Mouse (Mus musculus) hindbrain, embryonic 16.5 days (tissue): Measurements from ENCODE around the gene Cks2. TPM values are rescaled to one million over a fixed set of nuclear protein-coding genes. Genes with fewer than 3 reads are reported as not detected.
"Not testable (repeated sequence)": the region's sequence is repeated elsewhere in the genome, so short reads cannot be mapped to it uniquely, and the experiment has no call there.

Experiments used
- ATAC-seq: fragments of 200-750 bp; cut with Nextera tagmentation; 2 replicates; pipeline ENCODE4 v1.8.0; 2017; ENCODE audit warnings: moderate TSS enrichment, moderate library complexity
- H3K27ac ChIP-seq: fragments of 300-500 bp; sonication (generic); 2 replicates; pipeline ENCODE4 v1.5.1; 2014; ENCODE audit warnings: low read depth, mild to moderate bottlenecking, control low read depth, low read length, moderate library complexity
- H3K27me3 ChIP-seq: fragments of 300-500 bp; sonication (generic); replicated peaks from 2 replicates; pipeline ENCODE4 v1.6.1; 2014; ENCODE audit warnings: low read length; ENCODE audit not compliant: control insufficient read depth, insufficient read depth
- H3K36me3 ChIP-seq: fragments of 300-500 bp; sonication (generic); 2 replicates; pipeline ENCODE4 v1.6.1; 2014; ENCODE audit warnings: mild to moderate bottlenecking, low read length, moderate library complexity, mixed read lengths; ENCODE audit not compliant: control insufficient read depth, insufficient read depth
- H3K4me1 ChIP-seq: fragments of 300-500 bp; sonication (generic); 2 replicates; pipeline ENCODE4 v1.6.1; 2014; ENCODE audit warnings: low read depth, low read length; ENCODE audit not compliant: control insufficient read depth, insufficient read depth
- H3K4me2 ChIP-seq: fragments of 300-500 bp; sonication (generic); 2 replicates; pipeline ENCODE4 v1.6.1; 2014; ENCODE audit warnings: mild to moderate bottlenecking, low read length, control low read depth, moderate library complexity
- H3K4me3 ChIP-seq: fragments of 300-500 bp; sonication (generic); 2 replicates; pipeline ENCODE4 v1.5.1; 2014; ENCODE audit warnings: mild to moderate bottlenecking, low read length, control low read depth, moderate library complexity
- H3K9ac ChIP-seq: fragments of 300-500 bp; sonication (generic); 2 replicates; pipeline ENCODE4 v1.6.1; 2014; ENCODE audit warnings: low read depth, mild to moderate bottlenecking, control low read depth, low read length, moderate library complexity
- H3K9me3 ChIP-seq: fragments of 300-500 bp; sonication (generic); 2 replicates; pipeline ENCODE4 v1.6.1; 2014; ENCODE audit warnings: mild to moderate bottlenecking, low read length, moderate library complexity; ENCODE audit not compliant: control insufficient read depth
- WGBS: fragments of 180-500 bp; shearing (Covaris S2); extraction: QIAGEN DNeasy Blood & Tissue Kit; methylation state at CpG from one replicate; pipeline ENCODE4 v1.1.7; 2014; 5-methylcytosine and 5-hydroxymethylcytosine counted together
- polyA plus RNA-seq: library from polyadenylated mRNA; unstranded; fragments of >200 nt; fragmentation: Nextera tagmentation; extraction: Ambion mirVana; gene quantifications from 2 replicates; pipeline ENCODE4 v1.2.1, GENCODE M21; 2015

Cks2 gene
- polyA plus RNA-seq, 1 experiment from 2014 or later: 49.7 TPM

DNA sequence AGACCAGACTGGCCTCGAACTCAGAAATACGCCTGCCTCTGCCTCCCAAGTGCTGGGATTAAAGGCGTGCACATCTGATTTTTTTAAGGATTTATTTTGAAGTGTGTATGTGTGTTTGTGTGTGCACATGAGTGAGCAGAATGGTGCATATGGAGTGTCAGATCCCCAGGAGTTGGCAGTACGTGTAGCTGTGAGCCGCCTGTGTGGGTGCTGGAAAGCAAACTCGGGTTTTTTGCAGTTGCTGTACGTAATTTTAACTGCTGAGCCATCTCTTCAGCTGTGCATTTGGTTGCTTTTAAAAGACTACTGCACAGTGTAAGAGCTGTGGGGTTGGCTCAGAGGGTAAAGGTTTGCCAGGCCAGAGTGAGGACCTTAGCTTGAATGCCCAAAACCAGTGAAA is 14.5 kb downstream of the Cks2 start:
- H3K9ac ChIP-seq: no peak overlapping the region
- H3K4me1 ChIP-seq: no peaks in the 10 kb centered on the region
- 94% methylated on average over 7 of the region's 7 CpGs for WGBS
- H3K27ac ChIP-seq: no peak overlapping the region
- H3K4me2 ChIP-seq: no peak overlapping the region
- ATAC-seq: no peak
- H3K36me3 ChIP-seq: peaks cover 38% of the 10 kb centered on the region
- H3K9me3 ChIP-seq: no peaks in the 10 kb centered on the region
- H3K27me3 ChIP-seq: no peaks in the 10 kb centered on the region
- no peak overlapping the region for H3K4me3 ChIP-seq

DNA sequence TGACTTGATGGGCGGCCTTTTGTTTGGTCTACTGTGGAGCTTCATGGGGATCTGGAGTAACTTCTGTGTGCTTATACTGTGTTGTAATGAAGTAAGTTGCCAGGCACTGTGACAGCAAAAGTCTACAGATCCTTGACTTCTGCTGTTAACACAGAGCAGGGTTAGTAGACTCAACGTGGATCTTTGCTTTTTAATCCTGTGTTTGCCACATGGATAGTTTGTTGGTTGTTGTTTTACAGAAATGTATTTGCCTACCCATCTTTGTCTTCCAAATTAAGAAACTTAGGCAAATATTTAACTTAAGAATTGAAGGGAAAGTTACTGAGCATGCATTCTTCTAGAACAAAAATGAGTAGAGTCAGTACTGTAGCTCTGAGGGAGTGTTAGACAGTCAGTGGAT is 18.5 kb downstream of the Cks2 start:
- 97% methylated on average over 2 of the region's 2 CpGs for WGBS
- Histone ChIP-seq H3K9ac (no peak overlapping the region), H3K4me1 (no peaks in the 10 kb centered on the region), H3K36me3 (peaks cover 45% of the 10 kb centered on the region), H3K27me3 (no peaks in the 10 kb centered on the region), H3K4me2 (no peak overlapping the region), H3K4me3 (no peak overlapping the region), H3K27ac (no peak overlapping the region), H3K9me3 (no peaks in the 10 kb centered on the region)
- ATAC-seq: no peak

DNA sequence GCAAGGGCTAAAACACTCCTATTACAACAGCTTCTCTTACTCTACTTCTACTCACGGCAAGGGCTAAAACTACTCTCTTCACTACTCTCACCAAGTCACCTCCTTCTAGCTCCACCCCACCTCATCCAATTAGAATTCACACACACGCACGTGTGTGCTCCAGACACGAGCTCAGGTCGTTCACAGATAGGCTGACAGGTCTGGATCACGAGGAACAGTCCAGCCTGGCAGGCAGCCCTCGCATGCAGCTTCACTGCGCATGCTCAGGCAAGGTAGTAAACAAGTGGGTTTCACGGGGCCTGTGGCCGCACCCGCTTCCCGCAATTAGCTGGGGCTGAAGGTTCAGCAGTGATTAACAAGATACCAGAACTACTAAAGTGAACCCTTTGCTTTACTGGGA is 23.2 kb downstream of the Cks2 start:
- H3K4me3 ChIP-seq, H3K9ac ChIP-seq, H3K4me2 ChIP-seq, H3K4me1 ChIP-seq, H3K9me3 ChIP-seq, H3K27ac ChIP-seq, H3K27me3 ChIP-seq, ATAC-seq: not testable (repeated sequence)
- 95% methylated on average over 12 of the region's 12 CpGs for WGBS
- H3K36me3 ChIP-seq: peaks cover 35% of the 10 kb centered on the region

DNA sequence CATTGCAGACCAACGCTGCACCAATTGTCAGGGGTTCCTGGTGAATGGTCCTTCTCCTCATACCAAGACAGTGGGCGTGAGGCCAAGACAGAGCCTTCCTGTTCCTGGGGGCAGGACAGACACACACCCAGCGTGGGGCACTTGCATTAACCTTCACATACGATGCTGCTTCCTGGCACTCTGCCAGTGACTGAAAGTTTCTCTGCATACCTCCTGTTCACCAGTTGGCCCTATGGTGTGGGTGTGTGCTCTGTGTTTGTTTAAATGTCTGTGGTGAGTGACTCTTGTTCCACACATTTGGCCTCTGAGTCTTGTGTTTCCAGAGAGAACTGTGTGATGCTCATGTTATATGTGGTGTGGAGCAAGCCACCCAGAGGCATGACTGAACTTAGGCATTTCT is 31.6 kb downstream of the Cks2 start:
- Histone ChIP-seq H3K36me3 (peaks cover 61% of the 10 kb centered on the region), H3K27me3 (no peaks in the 10 kb centered on the region), H3K4me3 (no peak overlapping the region), H3K4me1 (no peaks in the 10 kb centered on the region), H3K4me2 (no peak overlapping the region), H3K9me3 (no peaks in the 10 kb centered on the region), H3K9ac (no peak overlapping the region), H3K27ac (no peak overlapping the region)
- ATAC-seq: no peak
- WGBS: 72% methylated on average over 4 of the region's 4 CpGs

DNA sequence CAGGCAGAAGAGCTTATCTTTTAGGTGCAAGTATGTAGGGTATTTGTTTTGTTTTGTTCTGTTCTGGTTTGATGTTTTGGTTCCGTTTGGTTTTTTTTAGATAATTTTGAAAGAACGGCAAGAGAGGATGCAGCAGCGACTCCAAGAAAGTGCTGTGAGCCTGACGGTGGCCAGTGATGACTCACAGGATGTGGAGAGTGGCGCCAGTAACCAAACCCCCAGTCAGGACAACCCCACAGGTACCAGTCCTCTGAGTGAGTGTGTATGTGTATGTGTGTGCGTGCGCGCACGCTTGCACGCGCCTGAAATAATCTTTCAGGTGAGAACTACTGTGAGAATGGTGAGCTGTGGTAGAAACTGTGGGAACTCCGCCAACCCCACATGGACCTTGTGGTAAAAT is 32.0 kb downstream of the Cks2 start:
- Histone ChIP-seq H3K27me3 (no peaks in the 10 kb centered on the region), H3K9me3 (no peaks in the 10 kb centered on the region), H3K4me3 (no peak overlapping the region), H3K36me3 (peaks cover 61% of the 10 kb centered on the region), H3K4me1 (no peaks in the 10 kb centered on the region), H3K4me2 (no peak overlapping the region), H3K27ac (no peak overlapping the region), H3K9ac (no peak overlapping the region)
- no peak for ATAC-seq
- 97% methylated on average over 12 of the region's 12 CpGs for WGBS

DNA sequence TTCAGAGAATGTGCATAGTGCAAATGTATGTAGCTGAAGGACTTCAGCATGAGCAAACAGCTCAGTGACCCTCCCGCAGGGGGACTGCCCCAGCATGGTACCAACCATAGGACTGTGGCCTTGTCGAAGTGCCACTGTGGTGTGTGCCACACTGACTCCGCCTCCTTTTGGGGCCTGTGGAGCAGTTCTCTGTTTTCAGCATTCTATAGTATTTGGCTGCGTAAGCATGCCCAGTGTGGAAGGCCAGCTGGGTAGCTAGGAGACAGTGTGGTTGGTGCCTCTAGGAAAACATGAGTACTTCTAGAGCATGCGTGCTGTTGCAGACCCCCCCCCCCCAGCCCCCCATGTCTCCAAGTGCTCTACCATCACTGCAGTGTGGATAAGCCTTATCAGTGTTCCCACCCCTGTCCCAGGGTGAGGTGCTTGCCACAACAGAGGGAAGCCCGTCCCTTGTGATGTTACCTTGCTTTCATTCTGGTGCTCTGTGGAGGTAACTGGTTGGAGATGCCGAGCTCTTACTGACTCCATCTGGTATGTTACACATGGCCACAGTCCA is 32.7 kb downstream of the Cks2 start:
- peaks cover 61% of the 10 kb centered on the region for H3K36me3 ChIP-seq
- H3K4me2 ChIP-seq: no peak overlapping the region
- H3K27me3 ChIP-seq: no peaks in the 10 kb centered on the region
- no peak overlapping the region for H3K4me3 ChIP-seq
- WGBS: 89% methylated on average over 7 of the region's 7 CpGs
- no peaks in the 10 kb centered on the region for H3K4me1 ChIP-seq
- ATAC-seq: no peak
- no peaks in the 10 kb centered on the region for H3K9me3 ChIP-seq
- no peak overlapping the region for H3K27ac ChIP-seq
- no peak overlapping the region for H3K9ac ChIP-seq

DNA sequence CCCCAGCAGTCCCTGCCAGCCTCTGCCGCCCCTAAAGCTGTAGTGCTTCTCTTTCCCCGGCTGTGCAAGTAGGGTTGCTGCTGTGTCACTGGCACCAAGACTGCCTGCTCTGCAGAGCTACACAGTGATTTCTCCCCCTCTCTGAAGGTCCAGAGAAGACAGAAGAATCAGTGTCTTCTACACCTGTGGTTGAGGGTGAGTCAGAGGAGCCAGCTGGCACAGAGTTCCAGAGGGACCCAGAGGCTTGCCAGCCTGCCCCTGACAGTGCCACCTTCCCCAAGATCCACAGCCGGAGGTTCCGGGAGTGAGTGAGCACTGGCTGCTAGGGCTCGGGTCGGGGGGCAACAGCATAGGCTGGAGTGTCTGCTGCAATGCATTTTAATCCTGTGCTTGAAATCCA is 33.7 kb downstream of the Cks2 start:
- no peaks in the 10 kb centered on the region for H3K9me3 ChIP-seq
- ATAC-seq: no peak
- WGBS: 98% methylated on average over 6 of the region's 6 CpGs
- no peak overlapping the region for H3K27ac ChIP-seq
- H3K4me2 ChIP-seq: no peak overlapping the region
- no peaks in the 10 kb centered on the region for H3K27me3 ChIP-seq
- peaks cover 60% of the 10 kb centered on the region for H3K36me3 ChIP-seq
- H3K4me3 ChIP-seq: no peak overlapping the region
- no peak overlapping the region for H3K9ac ChIP-seq
- H3K4me1 ChIP-seq: no peaks in the 10 kb centered on the region

DNA sequence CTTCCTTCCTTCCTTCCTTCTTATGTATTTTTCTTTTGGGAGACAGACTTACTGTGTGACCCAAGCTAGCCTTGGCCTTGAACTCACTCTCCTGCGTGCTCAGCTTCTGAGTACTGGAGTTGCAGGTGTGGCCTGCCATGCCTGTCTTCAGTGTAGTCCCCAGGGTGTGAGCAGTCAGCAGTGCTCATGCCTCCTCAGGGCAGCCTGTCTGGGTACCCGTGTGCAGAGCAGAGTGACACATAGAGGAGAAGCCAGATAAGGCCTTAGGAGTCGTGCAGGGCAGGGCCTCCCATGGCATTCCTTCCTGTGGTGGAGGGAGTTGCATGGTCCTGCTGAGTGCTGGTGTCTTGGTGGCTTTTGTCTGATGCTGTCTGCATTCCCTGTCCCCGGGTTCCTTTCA is 34.3 kb downstream of the Cks2 start:
- H3K27me3 ChIP-seq: no peaks in the 10 kb centered on the region
- no peak overlapping the region for H3K9ac ChIP-seq
- H3K36me3 ChIP-seq: peaks cover 56% of the 10 kb centered on the region
- no peak for ATAC-seq
- no peaks in the 10 kb centered on the region for H3K9me3 ChIP-seq
- WGBS: 89% methylated on average over 4 of the region's 4 CpGs
- no peaks in the 10 kb centered on the region for H3K4me1 ChIP-seq
- H3K4me3 ChIP-seq: no peak overlapping the region
- H3K4me2 ChIP-seq: no peak overlapping the region
- no peak overlapping the region for H3K27ac ChIP-seq

DNA sequence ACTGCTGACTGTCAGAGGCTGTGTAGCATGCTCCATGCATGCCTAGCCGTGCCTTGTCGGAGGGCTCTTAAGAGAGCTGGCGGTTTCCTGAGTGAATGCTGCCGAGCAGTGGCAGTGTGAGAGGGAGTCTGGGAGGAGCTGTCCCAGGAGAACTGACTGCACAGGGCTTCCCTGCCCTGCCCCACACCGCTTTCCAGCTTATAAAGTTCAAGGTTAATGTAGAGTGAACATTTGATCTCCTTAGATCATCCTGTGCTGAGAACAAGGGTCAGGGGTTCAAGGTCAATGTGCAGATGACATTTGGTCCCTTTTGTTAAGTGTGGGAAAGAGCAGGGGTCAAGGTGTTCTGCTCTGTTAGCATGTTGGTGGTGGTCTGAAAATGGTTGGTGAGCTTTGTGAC is 36.0 kb downstream of the Cks2 start:
- Histone ChIP-seq H3K4me2 (no peak overlapping the region), H3K36me3 (peaks cover 58% of the 10 kb centered on the region), H3K27me3 (no peaks in the 10 kb centered on the region), H3K27ac (no peak overlapping the region), H3K9ac (no peak overlapping the region), H3K4me3 (no peak overlapping the region), H3K4me1 (no peaks in the 10 kb centered on the region), H3K9me3 (no peaks in the 10 kb centered on the region)
- ATAC-seq: no peak
- WGBS: 85% methylated on average over 5 of the region's 5 CpGs

DNA sequence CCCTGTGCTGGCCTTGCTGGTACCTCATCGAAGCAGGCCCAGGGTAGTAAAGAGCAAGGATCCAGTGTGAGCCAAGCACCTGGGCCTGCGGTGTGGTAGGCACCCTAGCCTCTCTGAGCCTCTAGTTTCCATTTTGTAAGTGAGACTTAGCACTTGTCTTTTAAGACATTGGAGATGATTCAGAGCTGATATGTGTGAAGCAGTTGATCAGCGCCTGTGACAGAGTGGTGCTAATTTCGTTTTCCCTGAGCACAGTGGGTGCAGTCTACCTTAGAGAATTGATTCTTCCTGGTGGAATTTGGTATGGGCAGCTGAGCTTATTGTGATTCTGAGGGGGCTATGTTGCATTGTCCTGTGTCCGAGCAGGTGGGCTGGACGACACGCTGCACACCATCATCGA is 36.6 kb downstream of the Cks2 start:
- H3K27ac ChIP-seq: no peak overlapping the region
- no peak overlapping the region for H3K9ac ChIP-seq
- 91% methylated on average over 8 of the region's 8 CpGs for WGBS
- no peak overlapping the region for H3K4me3 ChIP-seq
- H3K36me3 ChIP-seq: peaks cover 53% of the 10 kb centered on the region
- H3K9me3 ChIP-seq: no peaks in the 10 kb centered on the region
- ATAC-seq: no peak
- no peak overlapping the region for H3K4me2 ChIP-seq
- H3K27me3 ChIP-seq: no peaks in the 10 kb centered on the region
- H3K4me1 ChIP-seq: no peaks in the 10 kb centered on the region
